ENCODE assay signal across 8 mouse cellular contexts in the genomic region with DNA sequence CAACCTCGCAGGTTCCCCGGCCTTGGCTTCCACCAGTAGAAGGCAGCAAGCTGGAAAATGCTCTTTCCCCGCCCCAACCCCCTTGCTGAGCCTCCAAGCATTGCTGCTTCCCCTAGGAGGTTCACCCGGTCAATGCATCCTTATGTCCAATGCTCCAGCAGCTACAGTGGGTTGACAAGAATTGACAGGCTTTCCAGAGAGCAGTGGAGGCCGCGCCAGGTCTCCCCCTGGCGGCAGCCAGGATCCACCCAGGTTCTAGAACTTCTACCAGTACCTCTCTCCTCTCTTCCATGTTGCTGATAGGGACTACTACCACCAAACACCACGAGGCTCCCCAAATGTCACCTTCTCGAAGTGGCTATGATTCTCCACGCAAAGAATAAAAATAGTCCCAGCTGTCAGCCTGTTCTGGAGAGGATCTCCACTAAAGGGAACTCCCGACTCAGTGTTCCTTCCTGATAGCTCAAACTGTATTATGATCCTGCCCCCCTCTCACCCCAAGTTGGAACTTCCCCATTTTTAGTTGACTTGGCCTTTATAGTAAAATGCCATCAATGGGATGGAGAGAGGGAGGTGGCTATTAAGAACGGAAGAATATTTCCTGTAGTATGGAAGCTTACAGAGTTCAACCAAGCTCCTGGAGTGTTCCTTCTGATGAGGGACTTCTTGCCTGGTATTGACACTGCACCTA. TPM values are rescaled to one million over a fixed set of nuclear protein-coding genes. Genes with fewer than 3 reads are reported as not detected.
A peak's percentile ranks its signal among the peaks of the same experiment; 100 is the strongest.
DNase-seq lines count a peak whose midpoint lies in the region; ATAC-seq and TF ChIP-seq lines count a peak whose summit lies in the region.

No protein-coding gene starts in this region.

- no peak for TF ChIP-seq EP300 in liver, embryonic 14.5 days (IDR thresholded peaks at IDR 0.05; ENCODE audit: low read depth)

- H3K9me3 ChIP-seq in forebrain, postnatal 0 days (ENCODE audit: low read length), result no peaks in the 10 kb centered on the region
- H3K9me3 ChIP-seq in forebrain, embryonic 12.5 days, result no peaks in the 10 kb centered on the region
- H3K9me3 ChIP-seq in midbrain, embryonic 14.5 days (ENCODE audit: control insufficient read depth, low read length), result no peaks in the 10 kb centered on the region
- H3K9me3 ChIP-seq in midbrain, embryonic 16.5 days (replicated peaks; ENCODE audit: control insufficient read depth, low read length, poor library complexity, severe bottlenecking), result no peaks in the 10 kb centered on the region
- H3K9me3 ChIP-seq in liver, embryonic 14.5 days (ENCODE audit: control insufficient read depth, low read length), result no peaks in the 10 kb centered on the region

- no peak overlapping the region for H3K9ac ChIP-seq in forebrain, postnatal 0 days
- H3K9ac ChIP-seq in forebrain, embryonic 12.5 days, result no peak overlapping the region
- no peak overlapping the region for H3K9ac ChIP-seq in midbrain, embryonic 14.5 days (replicated peaks; ENCODE audit: low read length)
- no peak overlapping the region for H3K9ac ChIP-seq in midbrain, embryonic 16.5 days (ENCODE audit: low read depth, low read length)
- H3K9ac ChIP-seq in liver, embryonic 14.5 days (replicated peaks), result no peak overlapping the region

- no peak overlapping the region for H3K4me3 ChIP-seq in forebrain, postnatal 0 days (ENCODE audit: low read depth, low read length)
- H3K4me3 ChIP-seq in forebrain, embryonic 12.5 days (replicated peaks), result no peak overlapping the region
- no peak overlapping the region for H3K4me3 ChIP-seq in midbrain, embryonic 14.5 days (replicated peaks; ENCODE audit: low read depth, low read length)
- H3K4me3 ChIP-seq in midbrain, embryonic 16.5 days (ENCODE audit: low read depth, low read length), result no peak overlapping the region
- H3K4me3 ChIP-seq in bone marrow macrophage, adult 2 months (ENCODE audit: insufficient read depth, low read length), result 0 out of 2 replicates have a peak overlapping the region, but pooled peaks have one; percentile 2
- no peak overlapping the region for H3K4me3 ChIP-seq in liver, embryonic 14.5 days (ENCODE audit: insufficient read depth in 1 of 2, low read depth in 2 of 2, low read length in 2 of 2)

- H3K4me2 ChIP-seq in forebrain, postnatal 0 days (ENCODE audit: low read depth), result no peak overlapping the region
- no peak overlapping the region for H3K4me2 ChIP-seq in forebrain, embryonic 12.5 days
- no peak overlapping the region for H3K4me2 ChIP-seq in midbrain, embryonic 14.5 days (ENCODE audit: low read length)
- H3K4me2 ChIP-seq in midbrain, embryonic 16.5 days (ENCODE audit: low read length), result no peak overlapping the region
- no peak overlapping the region for H3K4me2 ChIP-seq in liver, embryonic 14.5 days (ENCODE audit: low read depth)

- no peak for DNase-seq in forebrain, postnatal 0 days
- peak; percentile 44 for DNase-seq in midbrain, embryonic 14.5 days
- no peak for DNase-seq in liver, embryonic 14.5 days (ENCODE audit: low read depth in 3 of 3, low spot score in 3 of 3)
- DNase-seq in thymus, postnatal 4 days, result peak; percentile 41
- no peak for DNase-seq in left cerebral cortex, postnatal 10 days (ENCODE audit: extremely low spot score in 1 of 2, low spot score in 2 of 2)

- no peak for TF ChIP-seq POLR2A in bone marrow macrophage, adult 2 months (IDR thresholded peaks at IDR 0.05; ENCODE audit: borderline replicate concordance, low read depth, low read length)

- 42% methylated on average over 12 of the region's 12 CpGs for WGBS in forebrain, postnatal 0 days
- 45% methylated on average over 12 of the region's 12 CpGs for WGBS in forebrain, embryonic 12.5 days
- 48% methylated on average over 12 of the region's 12 CpGs for WGBS in midbrain, embryonic 14.5 days
- WGBS in midbrain, embryonic 16.5 days, result 39% methylated on average over 12 of the region's 12 CpGs
- 21% methylated on average over 12 of the region's 12 CpGs for WGBS in liver, embryonic 14.5 days (ENCODE audit: insufficient replicate concordance)

- ATAC-seq in forebrain, postnatal 0 days, result no peak
- no peak for ATAC-seq in forebrain, embryonic 12.5 days (ENCODE audit: low FRiP score)
- no peak for ATAC-seq in midbrain, embryonic 14.5 days (ENCODE audit: low FRiP score, low TSS enrichment)
- no peak for ATAC-seq in midbrain, embryonic 16.5 days
- no peak for ATAC-seq in liver, embryonic 14.5 days (ENCODE audit: insufficient read depth)

- no peaks in the 10 kb centered on the region for H3K4me1 ChIP-seq in forebrain, postnatal 0 days (ENCODE audit: insufficient read depth)
- H3K4me1 ChIP-seq in forebrain, embryonic 12.5 days, result peaks cover 7% of the 10 kb centered on the region; the same call in 1 of the 2 replicates
- no peaks in the 10 kb centered on the region for H3K4me1 ChIP-seq in midbrain, embryonic 14.5 days (ENCODE audit: control insufficient read depth, insufficient read depth, low read length)
- H3K4me1 ChIP-seq in midbrain, embryonic 16.5 days (ENCODE audit: control insufficient read depth, insufficient read depth, low read length), result peaks cover 6% of the 10 kb centered on the region
- H3K4me1 ChIP-seq in bone marrow macrophage, adult 2 months (ENCODE audit: control insufficient read depth, insufficient read depth, low read length), result peaks cover 27% of the 10 kb centered on the region
- H3K4me1 ChIP-seq in liver, embryonic 14.5 days (replicated peaks; ENCODE audit: control insufficient read depth in 2 of 2, insufficient read depth in 2 of 2, low read length in 1 of 2), result no peaks in the 10 kb centered on the region

- intact Hi-C loops in left cerebral cortex, postnatal 10 days (cut with DNase I), result no loop called here

- H3K36me3 ChIP-seq in forebrain, postnatal 0 days (ENCODE audit: insufficient read depth), result no peaks in the 10 kb centered on the region
- no peaks in the 10 kb centered on the region for H3K36me3 ChIP-seq in forebrain, embryonic 12.5 days (replicated peaks)
- H3K36me3 ChIP-seq in midbrain, embryonic 14.5 days (ENCODE audit: control insufficient read depth, insufficient read depth, low read length), result no peaks in the 10 kb centered on the region
- no peaks in the 10 kb centered on the region for H3K36me3 ChIP-seq in midbrain, embryonic 16.5 days (ENCODE audit: control insufficient read depth, insufficient read depth, low read length)
- H3K36me3 ChIP-seq in liver, embryonic 14.5 days (replicated peaks; ENCODE audit: control insufficient read depth, insufficient read depth, low read depth), result no peaks in the 10 kb centered on the region

- peak; percentile 46 for TF ChIP-seq CTCF in forebrain, postnatal 0 days (IDR thresholded peaks at IDR 0.05; ENCODE audit: low read depth)
- peak; percentile 85 for TF ChIP-seq CTCF in bone marrow macrophage, adult 2 months (IDR thresholded peaks at IDR 0.05; ENCODE audit: low read depth, low read length)
- peak; percentile 74 for TF ChIP-seq CTCF in liver, embryonic 14.5 days (IDR thresholded peaks at IDR 0.05; ENCODE audit: low read depth)

- no peak overlapping the region for H3K27ac ChIP-seq in forebrain, postnatal 0 days (ENCODE audit: low read depth, low read length)
- no peak overlapping the region for H3K27ac ChIP-seq in forebrain, embryonic 12.5 days
- no peak overlapping the region for H3K27ac ChIP-seq in midbrain, embryonic 14.5 days (replicated peaks; ENCODE audit: low read depth, low read length)
- H3K27ac ChIP-seq in midbrain, embryonic 16.5 days (ENCODE audit: low read length), result no peak overlapping the region
- H3K27ac ChIP-seq in bone marrow macrophage, adult 2 months (ENCODE audit: insufficient read depth, low read depth, low read length), result peak overlapping the region; percentile 61
- no peak overlapping the region for H3K27ac ChIP-seq in liver, embryonic 14.5 days

- H3K27me3 ChIP-seq in forebrain, postnatal 0 days (ENCODE audit: insufficient read depth, low read length), result no peaks in the 10 kb centered on the region
- H3K27me3 ChIP-seq in forebrain, embryonic 12.5 days, result no peaks in the 10 kb centered on the region
- no peaks in the 10 kb centered on the region for H3K27me3 ChIP-seq in midbrain, embryonic 14.5 days (ENCODE audit: control insufficient read depth, insufficient read depth, low read length)
- no peaks in the 10 kb centered on the region for H3K27me3 ChIP-seq in midbrain, embryonic 16.5 days (ENCODE audit: control insufficient read depth, insufficient read depth, low read depth, low read length)
- no peaks in the 10 kb centered on the region for H3K27me3 ChIP-seq in liver, embryonic 14.5 days (ENCODE audit: control insufficient read depth, insufficient read depth, low read length)

RNA-seq across cellular contexts. Expression of gene Cacul1, which starts 30.8 kb away (rescaled TPM):
- 50.3 and 55.8 TPM in 2 replicates for total RNA-seq in forebrain, postnatal 0 days (2014; rRNA removed)
- polyA plus RNA-seq in forebrain, postnatal 0 days (2015; fragmentation: Nextera tagmentation; extraction: Ambion mirVana), result 9.6 and 14.4 TPM in 2 replicates
- polyA plus RNA-seq in forebrain, embryonic 12.5 days (2016; fragmentation: Nextera tagmentation; extraction: Ambion mirVana), result 33.3 and 34.1 TPM in 2 replicates
- polyA plus RNA-seq in midbrain, embryonic 14.5 days (2014; fragmentation: Nextera tagmentation; extraction: Ambion mirVana), result 20.3 and 27.5 TPM in 2 replicates
- polyA plus RNA-seq in midbrain, embryonic 16.5 days (2015; fragmentation: Nextera tagmentation; extraction: Ambion mirVana), result 18.1 and 21.2 TPM in 2 replicates
- polyA plus RNA-seq in bone marrow macrophage, adult 2 months (2012; ENCODE audit: insufficient read depth, insufficient read length, missing spikeins), result 60.7 and 62.0 TPM in 2 replicates
- 4.0 and 4.7 TPM in 2 replicates for polyA plus RNA-seq in liver, embryonic 14.5 days (2012; rRNA removed)
- polyA plus RNA-seq in liver, embryonic 14.5 days (2014; fragmentation: Nextera tagmentation; extraction: Ambion mirVana), result 6.7 and 9.8 TPM in 2 replicates
- 10 to 100 TPM; 42.3 to 45.6 TPM for total RNA-seq in left cerebral cortex, postnatal 10 days (2021)

Comparison
In these comparisons a context has a peak if more than half of its experiments do, and no peak if none do; other contexts are left out.
1. DNase-seq: peak in midbrain, embryonic 14.5 days (single experiment) and thymus, postnatal 4 days (single experiment); none in forebrain, postnatal 0 days (single experiment), liver, embryonic 14.5 days (0 of 3) and left cerebral cortex, postnatal 10 days (0 of 2).
2. Peak in every context shown above with its lines, with median percentiles within 50 percentile points of each other: CTCF ChIP-seq.